Mouse (Mus musculus): Measurements from ENCODE around the gene Fbll1.
A peak's percentile ranks its signal among the peaks of the same experiment; 100 is the strongest.
"Not testable (repeated sequence)": the region's sequence is repeated elsewhere in the genome, so short reads cannot be mapped to it uniquely, and the experiment has no call there.

The Fbll1 gene

GRCm38 (mm10) chr11:35798874-35799273, at the start of gene Fbll1:
TSS of gene Fbll1 (minus strand) at chr11:35798884.
- peak in 1 of 2 experiments; percentile 67 for DNase-seq (ENCODE audit: low spot score in 2 of 2)

- no peak for DNase-seq (ENCODE audit: low spot score in 2 of 2)
These were observed 45.6 kb upstream of the Fbll1 start for GRCm38 (mm10) chr11:35844299-35844698.

DNA sequence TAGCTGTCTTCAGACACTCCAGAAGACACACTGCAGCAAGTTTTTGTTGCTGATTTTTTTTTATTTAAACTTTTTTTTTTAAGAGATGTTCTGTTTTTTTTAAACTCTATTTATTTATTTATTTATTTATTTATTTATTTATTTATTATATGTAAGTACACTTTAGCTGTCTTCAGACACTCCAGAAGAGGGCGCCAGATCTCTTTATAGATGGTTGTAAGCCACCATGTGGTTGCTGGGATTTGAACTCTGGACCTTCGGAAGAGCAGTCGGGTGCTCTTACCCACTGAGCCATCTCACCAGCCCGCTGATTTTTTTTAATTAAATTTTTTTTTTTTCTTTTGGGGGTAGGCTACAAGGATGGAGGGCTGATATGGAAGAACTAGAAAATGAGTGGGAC, 43.9 kb upstream of the Fbll1 start:
- not testable (repeated sequence) for DNase-seq (ENCODE audit: low spot score in 2 of 2)

DNA sequence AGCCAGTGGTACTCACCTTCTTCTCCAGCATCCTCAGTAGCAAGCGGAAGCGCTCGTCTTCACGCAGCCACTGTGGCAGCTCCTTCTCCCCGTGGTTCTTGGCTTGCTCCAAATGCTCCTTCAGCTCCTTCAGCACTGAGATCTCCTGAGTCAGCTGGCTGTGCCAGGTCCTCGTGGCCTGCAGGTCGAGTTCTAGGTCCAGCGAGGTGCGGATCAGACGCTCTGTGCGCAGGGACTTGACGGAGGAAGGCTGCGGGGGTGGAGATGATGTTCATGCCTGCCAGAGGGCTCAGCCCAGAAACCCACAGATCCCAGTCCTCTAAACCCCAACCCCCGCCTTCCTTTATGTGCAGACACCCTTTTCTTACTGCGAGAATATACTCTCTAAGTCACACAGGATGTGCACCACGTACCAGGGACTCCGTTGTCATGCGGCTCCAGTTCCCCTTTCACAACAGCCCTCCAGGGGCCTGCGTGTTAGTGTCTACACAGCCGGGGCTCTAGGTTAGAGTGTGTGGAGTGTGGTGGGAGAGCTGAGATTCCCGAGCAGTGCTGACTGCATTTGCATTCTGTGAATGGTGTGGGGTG, 43.1 kb upstream of the Fbll1 start:
- DNase-seq (ENCODE audit: low spot score in 2 of 2) = no peak

- DNase-seq (ENCODE audit: low spot score in 2 of 2) = not testable (repeated sequence)
These were observed 42.1 kb upstream of the Fbll1 start for GRCm38 (mm10) chr11:35840806-35841205.

DNA sequence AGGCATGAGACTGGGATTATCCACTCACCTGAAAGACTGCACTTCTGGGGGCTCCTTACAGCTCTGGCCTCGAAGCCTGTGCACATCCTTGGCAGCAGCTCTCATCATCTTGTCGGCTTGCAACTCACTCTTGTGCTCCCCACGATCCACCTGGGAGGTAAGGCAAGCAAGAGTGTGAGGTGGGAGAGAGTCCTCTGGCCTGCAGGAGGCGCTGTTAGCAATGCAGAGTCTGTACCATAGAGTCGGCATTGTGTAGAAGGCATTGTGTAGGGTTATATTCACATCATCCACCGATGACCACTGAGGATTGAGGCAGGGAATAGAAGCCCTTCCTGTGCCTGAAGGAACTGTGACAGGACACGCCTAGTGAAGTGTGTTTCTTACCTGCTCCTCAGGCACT, 41.6 kb upstream of the Fbll1 start:
- peak in 1 of 2 experiments; percentile 67 for DNase-seq (ENCODE audit: low spot score in 2 of 2)

DNA sequence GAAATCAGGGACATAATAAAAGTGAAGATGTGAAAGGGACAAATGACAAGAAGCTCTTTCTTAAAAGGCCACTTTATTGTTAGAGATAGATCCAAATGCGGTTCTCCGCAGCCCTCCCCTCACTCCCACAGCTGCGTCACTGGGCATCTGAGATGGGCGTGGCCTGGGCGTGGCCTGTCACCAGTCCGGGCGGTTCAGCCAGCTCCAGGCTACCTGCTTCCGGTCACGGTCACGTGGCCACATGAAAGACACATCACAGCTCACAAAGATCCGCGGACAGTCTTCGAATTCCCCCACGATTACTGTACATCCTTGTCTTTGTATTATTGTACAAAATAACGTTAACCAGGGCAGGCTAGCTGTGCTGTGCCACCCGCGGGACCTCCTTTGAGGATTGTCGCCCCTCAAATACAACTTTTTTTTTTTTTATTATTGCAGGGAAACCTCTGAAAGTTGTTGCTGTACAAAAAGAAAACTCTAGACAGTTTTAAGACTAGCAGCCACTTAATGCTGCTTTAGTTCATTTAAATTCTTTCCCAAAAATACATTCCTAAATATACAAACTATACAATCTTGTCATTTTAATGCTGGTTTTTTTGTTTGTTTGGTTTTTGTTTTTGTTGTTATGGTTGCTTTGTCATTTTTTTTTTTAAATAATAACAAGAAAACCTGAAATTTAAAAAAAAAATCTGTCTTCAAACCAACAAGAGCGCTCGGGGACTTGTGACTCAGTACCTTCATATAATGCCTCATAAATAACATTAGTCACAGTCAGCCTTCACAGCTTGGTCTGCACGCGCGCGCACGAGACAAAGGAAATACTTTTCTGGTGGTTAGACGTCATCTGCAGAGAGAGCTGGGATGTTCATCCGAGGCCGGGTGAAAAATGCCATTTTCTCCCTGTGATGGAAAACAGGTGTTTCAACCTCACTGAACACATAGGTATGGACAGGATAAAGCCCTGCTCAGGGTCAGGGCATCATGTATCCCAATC, 40.0 kb upstream of the Fbll1 start:
- peak; percentile 88 to 92 for DNase-seq (ENCODE audit: low spot score in 2 of 2)

DNA sequence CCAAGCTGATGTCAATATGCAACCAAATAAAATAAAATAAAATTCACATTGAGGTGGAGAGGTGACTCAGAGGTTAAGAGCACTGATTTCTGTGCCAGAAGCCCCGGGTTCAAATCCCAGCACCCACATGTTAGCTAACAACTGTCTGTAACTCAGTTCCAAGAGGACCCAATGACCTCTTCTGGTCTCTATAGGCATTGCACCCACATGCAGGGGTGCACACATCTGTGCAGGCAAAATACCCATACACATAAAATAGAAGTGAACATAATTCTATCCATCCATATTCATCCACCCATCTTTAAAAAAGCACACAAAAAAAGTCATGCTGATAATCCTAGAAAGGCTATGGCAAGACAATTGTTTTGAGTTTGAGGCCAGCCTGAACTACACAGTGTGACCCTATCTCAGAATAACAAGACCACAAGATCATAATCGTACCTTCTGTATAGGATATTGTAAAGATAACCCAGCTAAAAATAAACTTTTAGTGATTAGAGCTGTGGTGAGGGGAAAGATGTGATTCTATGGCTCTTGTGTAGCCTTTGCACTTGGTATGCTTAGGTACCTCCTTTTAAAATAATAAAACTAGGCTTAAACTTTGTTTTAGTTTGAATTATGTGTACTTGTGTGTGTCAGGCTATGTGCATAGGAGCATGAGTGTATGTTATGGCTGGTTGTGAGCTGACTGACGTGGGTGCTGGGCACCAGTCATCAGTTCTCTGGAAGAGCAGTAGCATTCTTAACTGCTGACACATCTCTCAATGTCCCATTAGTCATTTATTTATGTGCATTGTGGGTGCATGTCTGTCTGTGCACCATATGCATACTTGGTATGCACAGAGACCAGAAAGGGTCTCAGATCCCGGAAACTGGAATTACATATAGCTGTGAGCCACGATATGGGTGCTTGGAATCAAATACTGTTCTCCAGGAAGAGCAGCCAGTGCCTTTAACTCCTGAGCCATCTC, 38.8 kb upstream of the Fbll1 start:
- DNase-seq (ENCODE audit: low spot score in 2 of 2) = no peak

- peak; percentile 91 to 97 for DNase-seq (ENCODE audit: low spot score in 2 of 2)
These were observed 35.5 kb upstream of the Fbll1 start, which contains the start of gene Rars for GRCm38 (mm10) chr11:35834022-35834760. TSS of gene Rars (minus strand) at chr11:35834506.

DNA sequence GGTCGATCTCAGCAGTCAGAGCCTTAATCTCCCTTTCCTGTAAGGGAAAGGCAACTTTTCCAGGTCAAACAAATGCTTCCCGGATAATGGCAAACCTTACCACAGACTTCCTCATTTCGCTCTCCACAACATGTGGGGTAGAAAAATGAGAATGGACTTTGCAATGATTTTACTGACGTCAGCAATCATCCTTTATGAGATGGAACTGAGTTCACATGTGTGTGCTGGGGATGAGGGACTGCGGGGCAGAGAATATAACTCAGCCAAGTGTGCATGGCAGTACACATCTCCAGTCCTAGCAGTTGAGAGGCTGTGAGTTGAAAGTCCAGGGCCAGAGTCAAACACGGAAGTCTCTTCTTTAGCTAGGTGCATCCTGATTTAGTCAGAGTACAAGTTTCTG, 34.6 kb upstream of the Fbll1 start:
- DNase-seq (ENCODE audit: low spot score in 2 of 2) = no peak

GRCm38 (mm10) chr11:35832139-35832538, 33.5 kb upstream of the Fbll1 start:
- DNase-seq (ENCODE audit: low spot score in 2 of 2) = no peak

- no peak for DNase-seq (ENCODE audit: low spot score in 2 of 2)
These were observed 29.0 kb upstream of the Fbll1 start for GRCm38 (mm10) chr11:35827714-35828113.

GRCm38 (mm10) chr11:35816316-35816715, 17.6 kb upstream of the Fbll1 start:
- no peak for DNase-seq (ENCODE audit: low spot score in 2 of 2)

DNA sequence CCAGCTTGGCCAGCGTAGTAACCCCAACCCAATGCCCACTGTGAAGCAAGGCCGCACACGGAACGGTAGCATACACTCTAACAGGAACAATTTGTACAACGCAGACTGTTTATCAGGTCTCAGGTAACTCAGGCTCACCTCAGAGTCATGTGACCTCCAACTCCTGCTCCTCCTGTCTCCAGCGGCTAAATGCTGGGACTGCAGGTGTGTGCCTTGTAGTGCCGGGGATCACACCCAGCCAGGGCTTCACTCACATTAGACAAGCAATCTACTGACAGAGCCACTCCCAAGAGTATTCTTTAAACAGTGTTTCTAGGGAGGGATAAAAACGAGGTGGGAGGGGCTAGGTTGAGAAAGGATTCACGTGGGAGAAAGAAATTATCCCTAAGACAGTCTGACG, 12.8 kb upstream of the Fbll1 start:
- DNase-seq (ENCODE audit: low spot score in 2 of 2) = no peak

DNA sequence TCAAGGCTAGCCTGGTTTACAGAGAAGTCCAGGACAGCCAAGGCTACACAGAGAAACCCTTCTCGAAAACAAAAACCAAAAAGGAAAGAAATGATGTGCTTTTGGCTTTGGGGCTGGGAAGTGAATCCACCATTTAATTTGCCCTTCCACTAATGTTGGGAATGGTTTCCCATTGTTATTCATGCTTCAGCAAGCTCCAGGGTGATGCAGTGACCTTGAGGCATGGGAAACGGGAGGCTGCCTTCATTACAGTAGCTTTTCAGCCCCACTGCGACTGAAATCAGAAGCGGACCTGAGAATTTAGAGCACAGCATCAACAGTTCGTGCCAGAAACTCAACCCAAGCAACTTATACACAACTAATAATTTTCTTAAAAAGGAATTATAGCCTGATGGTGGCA, 2.6 kb upstream of the Fbll1 start:
- DNase-seq (ENCODE audit: low spot score in 2 of 2) = no peak

DNA sequence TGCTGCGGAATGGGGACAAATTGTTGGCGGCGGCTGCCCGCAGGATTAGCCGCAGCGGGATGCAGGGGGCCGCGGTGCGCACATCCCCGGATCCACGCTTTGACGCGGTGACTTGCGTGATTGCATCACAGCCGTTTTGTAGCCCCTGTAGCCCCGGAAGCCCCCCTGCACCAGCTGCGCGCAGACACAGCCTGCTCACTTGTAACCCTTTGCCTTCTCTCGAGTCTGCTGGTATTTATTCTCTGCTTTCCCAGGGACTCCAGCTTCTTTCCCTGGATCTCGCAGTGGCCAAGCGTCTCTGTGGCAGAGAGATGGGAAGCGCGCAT, 226 bp downstream of the Fbll1 start:
- DNase-seq (ENCODE audit: low spot score in 2 of 2) = no peak

GRCm38 (mm10) chr11:35797751-35798494, 761 bp downstream of the Fbll1 start:
- DNase-seq (ENCODE audit: low spot score in 2 of 2) = no peak

DNA sequence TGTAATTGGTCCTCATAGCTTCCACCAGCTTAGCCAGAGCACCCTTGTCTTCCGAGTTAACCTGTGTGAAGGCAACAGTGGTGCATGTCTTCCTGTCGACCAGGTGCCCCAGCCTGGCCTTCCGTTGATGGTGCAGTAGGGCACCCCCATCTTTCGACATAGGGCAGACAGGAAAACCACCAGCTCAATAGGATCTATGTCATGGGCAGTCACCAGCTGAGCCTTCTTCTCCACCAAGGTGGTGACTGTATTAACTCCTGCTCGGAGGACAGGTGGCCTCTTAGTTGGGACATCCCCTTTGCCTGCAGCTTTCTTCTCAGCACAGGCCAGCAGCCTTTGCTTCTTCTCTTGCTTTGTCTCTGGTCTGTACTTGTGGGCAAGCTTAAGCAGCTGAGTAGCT, 5.9 kb downstream of the Fbll1 start:
- DNase-seq (ENCODE audit: low spot score in 2 of 2) = not testable (repeated sequence)

- no peak for DNase-seq (ENCODE audit: low spot score in 2 of 2)
These were observed 10.2 kb downstream of the Fbll1 start for GRCm38 (mm10) chr11:35788443-35788842.

DNA sequence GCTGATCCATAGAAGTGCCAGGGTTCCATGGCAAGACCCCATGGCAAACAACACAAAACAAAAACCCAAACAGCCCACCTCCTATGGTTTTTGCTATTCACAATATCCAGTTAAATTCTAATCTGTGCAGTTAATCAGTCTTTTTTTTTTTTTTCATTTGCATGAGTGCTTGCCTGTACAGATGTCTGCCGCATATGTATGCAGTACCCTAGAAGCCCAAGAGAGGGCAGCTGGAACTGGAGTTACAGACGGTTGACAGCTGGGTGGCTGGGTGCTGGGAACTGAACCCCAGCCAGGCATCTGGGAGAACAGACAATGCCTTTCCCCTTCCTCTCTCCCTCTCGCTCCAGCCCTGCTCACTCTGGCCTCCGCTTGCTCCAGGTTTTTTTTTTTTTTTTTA, 14.1 kb downstream of the Fbll1 start:
- DNase-seq (ENCODE audit: low spot score in 2 of 2) = no peak
